In genomic region chr10:41632062-41632461, GRCm38 (mm10) we compare ENCODE assay signal across 24 mouse cellular contexts.
A peak's percentile ranks its signal among the peaks of the same experiment; 100 is the strongest.
DNase-seq lines count a peak whose midpoint lies in the region; ATAC-seq and TF ChIP-seq lines count a peak whose summit lies in the region.
"Had no signal": no experiment of that assay in that cellular context is flagged by ENCODE, and none has a peak within 500 bp of the region (broad histone marks: within the 10 kb centered on the region; RNA-seq: fewer than 3 reads in every experiment).

No protein-coding gene starts in this region.

- no peak overlapping the region for H3K4me2 ChIP-seq in intestine, postnatal 0 days (replicated peaks; ENCODE audit: low read depth)
- no peak overlapping the region for H3K4me2 ChIP-seq in intestine, embryonic 16.5 days (ENCODE audit: low read depth, low read length)
- no peak overlapping the region for H3K4me2 ChIP-seq in lung, postnatal 0 days (replicated peaks; ENCODE audit: low read depth, low read length)
- H3K4me2 ChIP-seq: forebrain, embryonic 12.5 days; liver, embryonic 15.5 days; neural tube, embryonic 12.5 days had no signal

- no peak overlapping the region for H3K4me3 ChIP-seq in intestine, postnatal 0 days (ENCODE audit: low read depth, low read length)
- H3K4me3 ChIP-seq in intestine, embryonic 16.5 days (ENCODE audit: low read length), result no peak overlapping the region
- H3K4me3 ChIP-seq in lung, postnatal 0 days (ENCODE audit: low read depth, low read length), result no peak overlapping the region
- H3K4me3 ChIP-seq: forebrain, embryonic 12.5 days; left cerebral cortex, adult 2 months; limb, embryonic 10.5 days; liver, embryonic 15.5 days; neural tube, embryonic 12.5 days had no signal

- TF ChIP-seq EP300 in lung, postnatal 0 days (IDR thresholded peaks at IDR 0.05), result no peak

- intact Hi-C loops in left cerebral cortex, postnatal 25 days (cut with DNase I), result no loop called here

- ATAC-seq in intestine, postnatal 0 days, result no peak
- ATAC-seq in intestine, embryonic 16.5 days, result no peak
- ATAC-seq in lung, postnatal 0 days, result no peak
- ATAC-seq: activated CD4-positive, CD25-positive, alpha-beta regulatory T cell, adult 4 months; hindbrain, postnatal 0 days had no signal

- H3K4me1 ChIP-seq in intestine, postnatal 0 days (replicated peaks; ENCODE audit: control insufficient read depth, insufficient read depth, low read length), result no peaks in the 10 kb centered on the region
- no peaks in the 10 kb centered on the region for H3K4me1 ChIP-seq in intestine, embryonic 16.5 days (ENCODE audit: control insufficient read depth, insufficient read depth, low read length)
- H3K4me1 ChIP-seq in lung, postnatal 0 days (ENCODE audit: insufficient read depth, low read depth, low read length), result no peaks in the 10 kb centered on the region
- H3K4me1 ChIP-seq: forebrain, embryonic 12.5 days; liver, embryonic 15.5 days; neural tube, embryonic 12.5 days had no signal

- 97% methylated on average over 1 of the region's 1 CpGs for WGBS in intestine, postnatal 0 days
- 94% methylated on average over 1 of the region's 1 CpGs for WGBS in intestine, embryonic 16.5 days
- WGBS in lung, postnatal 0 days, result 92% methylated on average over 1 of the region's 1 CpGs

- no peak overlapping the region for H3K27ac ChIP-seq in intestine, postnatal 0 days (ENCODE audit: low read depth, low read length)
- no peak overlapping the region for H3K27ac ChIP-seq in intestine, embryonic 16.5 days (ENCODE audit: low read length)
- no peak overlapping the region for H3K27ac ChIP-seq in lung, postnatal 0 days (ENCODE audit: low read length)
- H3K27ac ChIP-seq: forebrain, embryonic 12.5 days; hindbrain, postnatal 0 days; left cerebral cortex, adult 2 months; limb, embryonic 10.5 days; liver, embryonic 15.5 days; neural tube, embryonic 12.5 days had no signal

- no peaks in the 10 kb centered on the region for H3K27me3 ChIP-seq in intestine, postnatal 0 days (replicated peaks; ENCODE audit: control insufficient read depth, insufficient read depth, low read length)
- no peaks in the 10 kb centered on the region for H3K27me3 ChIP-seq in intestine, embryonic 16.5 days (replicated peaks; ENCODE audit: control insufficient read depth, insufficient read depth, low read length)
- no peaks in the 10 kb centered on the region for H3K27me3 ChIP-seq in lung, postnatal 0 days (replicated peaks; ENCODE audit: insufficient read depth, low read length)
- no peaks in the 10 kb centered on the region for H3K27me3 ChIP-seq in splenic B cell, adult 2 months (ENCODE audit: control insufficient read depth, insufficient read depth, low read length, poor library complexity, severe bottlenecking)
- H3K27me3 ChIP-seq: forebrain, embryonic 12.5 days; liver, embryonic 15.5 days; neural tube, embryonic 12.5 days had no signal

- peak; percentile 41 for TF ChIP-seq CTCF in intestine, postnatal 0 days (IDR thresholded peaks at IDR 0.05; ENCODE audit: low read depth)
- TF ChIP-seq CTCF in lung, postnatal 0 days (IDR thresholded peaks at IDR 0.05), result 0 out of 2 replicates have a peak, but pooled peaks have one; percentile 8

- H3K9me3 ChIP-seq in intestine, postnatal 0 days (ENCODE audit: control insufficient read depth), result no peaks in the 10 kb centered on the region
- H3K9me3 ChIP-seq in intestine, embryonic 16.5 days (ENCODE audit: control insufficient read depth, low read length), result no peaks in the 10 kb centered on the region; the same call in 1 of the 2 replicates
- no peaks in the 10 kb centered on the region for H3K9me3 ChIP-seq in lung, postnatal 0 days (ENCODE audit: low read length)
- H3K9me3 ChIP-seq: forebrain, embryonic 12.5 days; limb, embryonic 10.5 days; liver, embryonic 15.5 days; neural tube, embryonic 12.5 days had no signal

- no peak overlapping the region for H3K9ac ChIP-seq in intestine, postnatal 0 days (ENCODE audit: low read depth, low read length)
- H3K9ac ChIP-seq in intestine, embryonic 16.5 days (ENCODE audit: low read depth, low read length), result no peak overlapping the region
- no peak overlapping the region for H3K9ac ChIP-seq in lung, postnatal 0 days (replicated peaks; ENCODE audit: low read depth)
- H3K9ac ChIP-seq: forebrain, embryonic 12.5 days; liver, embryonic 15.5 days; neural tube, embryonic 12.5 days had no signal

- H3K36me3 ChIP-seq in intestine, postnatal 0 days (ENCODE audit: control insufficient read depth, insufficient read depth), result no peaks in the 10 kb centered on the region
- H3K36me3 ChIP-seq in intestine, embryonic 16.5 days (ENCODE audit: control insufficient read depth, insufficient read depth, low read length), result no peaks in the 10 kb centered on the region
- H3K36me3 ChIP-seq in lung, postnatal 0 days (ENCODE audit: insufficient read depth, low read length), result no peaks in the 10 kb centered on the region
- no peaks in the 10 kb centered on the region for H3K36me3 ChIP-seq in splenic B cell, adult 2 months (ENCODE audit: control insufficient read depth, insufficient read depth, low read length, poor library complexity, severe bottlenecking)
- H3K36me3 ChIP-seq: forebrain, embryonic 12.5 days; limb, embryonic 10.5 days; liver, embryonic 15.5 days; neural tube, embryonic 12.5 days had no signal

- DNase-seq in lung, postnatal 0 days (ENCODE audit: low spot score), result no peak
- DNase-seq in lung, adult 18-20 months, result no peak
- peak; percentile 72 for DNase-seq in R1 (ENCODE audit: low read depth, low spot score)
- DNase-seq in splenic B cell, adult 2 months (ENCODE audit: low read depth, low spot score), result peak; percentile 27
- DNase-seq in cerebellum, adult 8-10 months, result no peak
- DNase-seq in left cerebral cortex, postnatal 25 days (ENCODE audit: low spot score in 2 of 2), result no peak
- DNase-seq: adrenal gland, postnatal 10 days; cerebellum, adult 9-10 months; gastrocnemius, postnatal 10 days; heart, adult 18-20 months; heart, postnatal 4 days; kidney, adult 9 months; kidney, postnatal 25 days; right cerebral cortex, adult 18-20 months; thymus, postnatal 25 days had no signal

Comparison
In these comparisons a context has a peak if more than half of its experiments do, and no peak if none do; other contexts are left out.
1. DNase-seq: peak in R1 (single experiment) and splenic B cell, adult 2 months (single experiment); none in lung, postnatal 0 days (single experiment), lung, adult 18-20 months (0 of 2), cerebellum, adult 8-10 months (single experiment) and left cerebral cortex, postnatal 25 days (0 of 2).